Mouse (Mus musculus) thymus, postnatal 36 days (tissue): ENCODE results near the gene Klk1b4.
"Not testable (repeated sequence)": the region's sequence is repeated elsewhere in the genome, so short reads cannot be mapped to it uniquely, and the experiment has no call there.

Experiments used
- DNase-seq, 2 experiments: peaks; one replicate each; pipeline ENCODE4 v3.0.0; 2022; ENCODE audit warnings: mixed read lengths in 2 of 2

Klk1b4 gene

GRCm38 (mm10) chr7:44207135-44207534 lies at the start of gene Klk1b4:
Klk1b4 (plus strand) TSS chr7:44207435.
- DNase-seq = not testable (repeated sequence)

DNA sequence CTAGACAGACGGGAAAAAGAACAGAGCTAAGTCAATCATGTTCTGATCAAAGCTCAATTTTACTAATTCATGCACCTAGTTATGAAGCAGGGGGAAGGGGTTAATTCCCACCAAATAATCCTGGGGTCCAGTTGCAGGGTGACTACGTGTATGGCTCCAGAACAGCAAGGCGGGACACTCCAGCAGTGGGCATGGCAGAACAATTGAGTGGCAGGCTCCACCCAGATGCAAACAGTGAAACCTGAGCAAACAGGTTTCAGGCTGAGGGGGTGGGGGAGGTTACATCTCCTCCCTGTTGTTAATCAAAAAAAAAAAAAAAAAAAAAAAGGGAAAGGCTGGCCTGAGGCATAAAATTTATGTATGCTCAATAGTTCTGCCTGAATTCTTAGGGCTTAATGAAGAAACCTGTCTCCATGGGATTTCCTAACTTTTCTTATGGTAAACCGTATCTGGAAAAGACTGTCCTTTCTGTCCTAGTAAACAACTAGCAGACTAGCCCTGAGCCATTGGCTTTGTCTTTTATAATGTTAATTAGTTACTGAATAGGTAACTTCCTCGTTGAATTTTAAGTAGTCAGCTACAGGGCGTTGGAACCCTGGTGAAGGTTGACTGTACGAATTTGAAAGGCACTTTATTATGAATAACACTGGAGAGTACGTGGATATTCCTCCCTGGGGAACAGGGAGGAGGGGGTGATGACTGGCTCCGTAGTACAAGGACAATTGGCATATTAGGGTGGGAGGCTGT lies 27.8 kb upstream of the Klk1b4 start:
- no peak for DNase-seq

DNA sequence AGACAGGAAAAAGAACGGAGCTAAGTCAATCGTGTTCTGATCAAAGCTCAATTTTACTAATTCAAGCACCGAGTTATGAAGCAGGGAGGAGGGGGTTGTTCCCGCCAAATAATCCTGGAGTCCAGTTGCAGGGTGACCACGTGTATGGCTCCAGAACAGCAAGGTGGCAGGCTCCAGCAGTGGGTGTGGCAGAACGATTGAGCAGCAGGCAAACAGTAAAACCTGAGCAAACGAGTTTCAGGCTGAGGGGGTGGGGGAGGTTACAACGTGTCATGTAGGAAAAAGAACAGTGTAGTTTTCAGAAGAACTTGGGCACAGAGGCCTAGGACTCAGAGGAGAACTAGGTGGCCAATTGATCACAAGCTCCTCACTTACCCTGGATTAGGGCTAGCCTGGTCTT lies 20.7 kb upstream of the Klk1b4 start:
- not testable (repeated sequence) for DNase-seq

DNA sequence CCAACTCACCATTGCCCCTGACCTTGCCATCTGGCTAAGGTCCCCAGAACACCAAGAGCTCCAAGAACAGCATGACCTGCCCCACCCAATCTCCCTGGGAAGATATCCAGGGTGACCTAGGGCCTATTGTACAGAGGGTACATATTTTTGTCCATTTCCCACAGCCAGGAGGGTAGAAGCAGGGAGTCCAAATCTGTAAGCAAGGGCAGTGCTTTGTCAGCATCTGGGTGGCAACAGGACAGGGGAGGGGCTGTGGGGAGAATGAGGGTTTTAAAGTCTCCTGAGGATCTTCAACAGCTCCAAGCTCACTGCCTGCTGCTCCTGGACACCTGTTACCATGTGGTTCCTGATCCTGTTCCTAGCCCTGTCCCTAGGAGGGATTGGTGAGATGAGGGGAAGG lies 19.3 kb upstream of the Klk1b4 start, which contains the start of gene Klk1b24:
Gene Klk1b24 (plus strand): TSS at position 301 of the 400 bp plus-strand sequence.
- DNase-seq = not testable (repeated sequence)

DNA sequence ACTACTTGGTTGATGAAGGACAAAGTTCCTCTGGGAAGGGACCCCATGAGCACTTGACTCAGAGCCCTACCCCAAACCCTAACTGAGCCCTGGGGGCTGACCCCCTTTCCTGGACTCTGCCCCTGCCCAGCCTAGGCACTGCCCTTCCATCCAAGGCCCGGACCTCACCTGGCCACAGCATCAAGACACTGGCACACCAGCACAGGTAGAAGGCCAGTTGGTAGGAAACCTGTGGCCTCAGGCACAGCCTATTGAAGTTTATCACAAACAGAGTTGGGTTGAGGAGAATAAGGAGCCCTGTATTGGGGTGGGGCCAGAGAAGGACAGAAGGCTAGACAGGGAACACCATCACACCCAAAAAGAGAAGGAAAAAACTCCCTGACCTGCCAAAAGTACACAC lies 13.8 kb upstream of the Klk1b4 start:
- not testable (repeated sequence) for DNase-seq

DNA sequence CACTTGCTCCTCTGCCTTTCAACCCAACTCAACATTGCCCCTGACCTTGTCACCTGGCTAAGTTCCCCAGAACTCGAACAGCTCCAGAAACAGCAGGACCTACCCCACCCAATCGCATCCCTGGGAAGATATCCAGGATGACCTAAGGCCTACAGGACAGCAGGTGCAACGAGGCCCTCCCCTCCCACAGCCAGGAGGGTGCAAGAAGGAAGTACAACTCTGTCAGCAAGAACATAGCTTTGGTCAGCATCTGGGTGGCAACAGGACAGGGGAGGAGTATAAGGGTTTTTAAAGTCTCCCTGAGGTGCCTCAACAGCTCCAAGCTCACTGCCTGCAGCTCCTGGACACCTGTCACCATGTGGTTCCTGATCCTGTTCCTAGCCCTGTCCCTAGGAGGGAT lies 9.3 kb upstream of the Klk1b4 start, which contains the start of gene Klk1b3:
Gene Klk1b3 (plus strand): TSS at position 301 of the 400 bp plus-strand sequence.
- no peak for DNase-seq

DNA sequence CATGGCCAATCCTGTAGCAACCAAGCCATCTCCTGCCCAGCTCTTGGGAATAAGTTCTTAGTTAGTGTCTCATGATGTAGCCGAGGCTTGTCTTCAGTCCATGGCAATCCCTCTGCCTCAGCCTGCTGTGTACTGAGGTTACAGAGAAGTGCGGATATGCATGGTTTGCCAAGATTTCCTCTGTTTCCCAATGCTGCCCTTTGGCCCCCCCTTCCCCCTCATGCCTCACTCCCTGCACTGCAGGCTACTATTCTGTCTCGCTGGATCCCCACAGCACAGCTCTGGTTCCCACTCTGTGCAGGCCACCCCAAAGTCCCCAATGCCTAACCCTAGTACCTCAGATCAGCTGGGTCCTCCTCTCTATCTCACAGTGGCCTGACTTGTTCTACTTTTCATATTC lies 1.1 kb downstream of the Klk1b4 start:
- DNase-seq = no peak

GRCm38 (mm10) chr7:44215645-44216044 lies 8.4 kb downstream of the Klk1b4 start, which contains the start of gene Klk1b5:
Klk1b5 (plus strand) TSS chr7:44215945.
- no peak for DNase-seq

DNA sequence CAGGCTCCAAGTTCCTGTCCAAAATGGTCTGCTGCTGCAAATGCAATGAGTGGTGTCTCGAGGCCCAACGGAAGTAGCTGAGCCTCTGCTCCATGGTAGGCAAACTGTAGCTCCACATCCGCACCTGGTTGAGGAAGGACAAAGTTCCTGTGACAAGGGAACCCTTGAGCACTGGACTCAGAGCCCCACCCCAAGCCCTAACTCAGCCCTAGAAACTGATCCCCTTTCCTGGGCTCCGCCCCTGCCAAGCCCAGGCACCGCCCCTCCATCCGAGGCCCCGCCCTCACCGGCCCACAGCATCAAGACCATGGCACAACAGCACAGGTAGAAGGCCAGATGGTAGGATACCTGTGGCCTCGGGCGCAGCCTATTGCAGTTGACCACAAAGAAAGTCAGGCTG lies 14.4 kb downstream of the Klk1b4 start:
- DNase-seq = not testable (repeated sequence)

GRCm38 (mm10) chr7:44222335-44222734 lies 15.1 kb downstream of the Klk1b4 start:
- not testable (repeated sequence) for DNase-seq

GRCm38 (mm10) chr7:44225076-44225475 lies 17.8 kb downstream of the Klk1b4 start, which contains the start of gene Klk1:
Klk1 (plus strand) TSS chr7:44225360.
- DNase-seq = no peak

GRCm38 (mm10) chr7:44235909-44236308 lies 28.7 kb downstream of the Klk1b4 start, which contains the start of gene Gm36864:
Gm36864 (plus strand) TSS chr7:44236177.
- DNase-seq = no peak

DNA sequence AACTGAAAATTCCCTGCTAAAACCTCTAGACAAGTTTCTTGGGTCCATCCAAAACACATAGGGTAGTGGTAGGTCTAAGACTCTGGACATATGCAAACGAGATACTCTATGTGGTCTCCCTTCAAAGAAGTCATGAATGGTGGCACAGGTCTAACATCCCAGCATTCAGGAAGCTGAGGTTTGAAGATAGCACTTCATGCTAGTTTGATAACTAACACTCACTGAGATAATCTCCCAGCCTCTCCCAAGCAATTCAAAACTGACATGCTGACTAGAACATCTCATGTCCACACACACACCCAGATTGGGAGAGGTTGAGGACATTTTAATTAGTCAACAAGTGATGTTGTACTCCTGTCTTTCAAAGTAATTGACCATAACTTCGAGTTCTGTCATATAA lies 32.7 kb downstream of the Klk1b4 start:
- DNase-seq = no peak

DNA sequence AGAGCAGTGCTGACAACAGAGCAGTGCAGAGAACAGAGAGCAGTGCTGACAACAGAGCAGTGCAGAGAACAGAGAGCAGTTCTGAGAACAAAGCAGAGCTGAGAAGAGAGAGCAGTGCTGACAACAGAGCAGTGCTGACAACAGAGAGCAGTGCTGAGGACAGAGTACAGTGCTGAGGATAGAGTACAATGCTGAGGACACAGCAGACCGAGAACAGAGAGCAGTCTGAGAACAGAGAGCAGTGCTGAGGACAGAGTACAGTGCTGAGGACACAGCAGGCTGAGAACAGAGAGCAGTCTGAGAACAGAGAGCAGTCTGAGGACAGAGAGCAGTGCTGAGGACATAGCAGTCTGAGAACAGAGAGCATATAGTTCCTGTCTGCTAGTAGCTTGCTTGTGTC lies 33.5 kb downstream of the Klk1b4 start:
- DNase-seq = no peak

GRCm38 (mm10) chr7:44241163-44241562 lies 33.9 kb downstream of the Klk1b4 start:
- no peak for DNase-seq

DNA sequence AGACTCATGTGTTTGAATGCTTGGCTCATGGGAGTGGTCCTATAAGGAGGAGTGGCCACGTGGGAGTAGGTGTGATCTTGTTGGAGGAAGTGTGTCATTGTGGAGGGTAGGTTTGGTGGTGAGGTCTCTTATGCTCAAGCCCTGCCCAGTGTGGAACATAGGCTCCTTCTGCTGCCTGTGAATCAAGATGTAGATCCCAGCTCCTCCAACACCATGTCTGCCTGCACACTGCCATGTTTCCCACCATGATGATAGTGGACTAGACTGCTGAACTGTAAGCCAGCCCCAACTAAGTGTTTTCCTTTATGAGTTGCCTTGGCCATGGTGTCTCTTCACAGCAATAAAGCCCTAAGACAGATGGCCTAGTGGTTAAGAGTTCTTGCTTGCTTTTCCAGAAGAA lies 36.8 kb downstream of the Klk1b4 start:
- DNase-seq = no peak

DNA sequence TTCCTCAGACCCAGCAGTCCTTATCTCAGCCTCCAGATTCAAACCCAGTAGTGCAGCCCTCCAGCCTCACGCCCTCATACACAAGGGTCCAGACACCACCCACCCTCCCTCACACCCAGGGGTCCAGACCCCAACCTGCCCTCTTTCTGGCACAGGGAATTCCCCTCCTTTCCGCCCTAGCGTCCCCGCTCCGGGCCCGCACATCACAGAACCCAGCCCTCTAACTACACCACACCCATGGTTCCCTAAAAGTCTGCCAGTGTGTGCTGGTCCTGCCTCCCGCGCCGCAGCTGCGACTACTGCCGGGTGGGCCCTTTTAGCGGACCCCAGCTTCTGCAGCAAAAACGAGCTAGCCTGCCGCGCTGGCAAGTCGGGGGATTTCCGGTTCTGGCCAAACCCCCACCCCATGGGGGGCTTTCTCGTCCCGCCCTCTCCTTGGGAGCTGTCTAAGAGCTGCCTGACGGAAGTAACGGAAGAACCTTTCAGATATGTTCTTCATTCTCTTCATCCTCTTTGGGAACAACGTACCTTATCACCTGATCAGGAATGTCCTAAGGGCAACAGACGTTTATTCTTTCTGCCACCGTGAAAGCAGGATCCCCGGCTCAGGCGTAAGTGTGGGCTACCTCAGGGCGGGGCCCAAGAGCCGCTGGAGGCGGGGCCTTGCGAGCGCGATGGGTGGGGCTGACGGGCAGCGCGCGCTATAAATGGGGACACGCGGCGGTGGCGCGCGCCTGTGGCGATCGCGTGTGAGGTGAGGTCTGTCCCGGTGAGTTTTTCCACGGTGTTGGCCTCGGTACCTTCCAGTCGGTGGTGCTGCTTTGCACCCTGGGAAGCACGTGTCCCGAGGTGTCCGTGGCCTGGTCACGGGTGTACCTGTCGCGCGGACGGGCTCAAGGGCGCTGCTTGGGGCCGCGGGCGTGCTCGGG lies 39.1 kb downstream of the Klk1b4 start, which contains the start of the genes 1700028J19Rik and 2410002F23Rik:
Gene 1700028J19Rik (minus strand): TSS at position 641 of the 929 bp plus-strand sequence.
Gene 2410002F23Rik (plus strand): TSS at position 668 of the 929 bp plus-strand sequence.
- DNase-seq = peak; percentile 91 to 92

- peak in 1 of 2 experiments; percentile 60 for DNase-seq
These were observed 39.8 kb downstream of the Klk1b4 start for GRCm38 (mm10) chr7:44246984-44247470.

DNA sequence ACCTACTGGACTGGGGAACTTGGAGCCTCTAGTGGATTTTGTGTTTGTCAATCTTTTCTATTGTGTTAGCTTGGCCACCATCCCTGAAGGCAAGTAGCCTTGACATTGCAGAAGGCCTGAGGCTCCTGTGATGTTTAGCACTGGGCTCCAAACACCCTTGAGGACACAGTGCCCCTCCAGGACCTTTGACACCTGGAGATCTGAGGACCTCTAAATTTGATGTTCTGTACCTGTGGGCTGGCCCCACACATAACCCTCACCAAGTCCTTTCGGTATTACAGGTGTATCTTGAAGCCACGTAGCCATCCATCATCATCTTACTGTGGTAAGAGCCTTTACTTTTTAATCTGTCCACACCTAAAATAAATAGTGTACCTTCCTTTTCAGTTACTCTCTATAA lies 40.7 kb downstream of the Klk1b4 start:
- DNase-seq = no peak

DNA sequence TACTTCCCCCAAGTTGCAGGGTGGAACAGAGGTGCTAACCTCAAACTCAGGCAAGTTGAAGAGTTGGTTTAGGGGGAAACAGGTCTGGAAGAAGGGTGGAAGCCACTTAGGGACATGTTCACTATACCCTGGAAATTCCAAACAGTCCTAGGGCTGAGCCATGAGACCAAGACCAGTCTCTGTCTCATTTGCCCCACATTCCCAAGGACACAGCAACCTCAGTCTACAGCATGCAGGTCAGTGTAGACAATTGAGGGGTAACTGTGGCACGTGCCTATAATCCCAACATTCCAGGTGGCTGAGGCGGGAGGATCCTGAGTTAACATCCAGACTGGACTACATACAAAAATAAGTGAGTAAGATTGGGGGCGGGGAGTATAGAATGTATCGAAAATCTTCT lies 42.0 kb downstream of the Klk1b4 start:
- DNase-seq = no peak

GRCm38 (mm10) chr7:44250732-44251275 lies 43.6 kb downstream of the Klk1b4 start:
- not testable (repeated sequence) for DNase-seq

DNA sequence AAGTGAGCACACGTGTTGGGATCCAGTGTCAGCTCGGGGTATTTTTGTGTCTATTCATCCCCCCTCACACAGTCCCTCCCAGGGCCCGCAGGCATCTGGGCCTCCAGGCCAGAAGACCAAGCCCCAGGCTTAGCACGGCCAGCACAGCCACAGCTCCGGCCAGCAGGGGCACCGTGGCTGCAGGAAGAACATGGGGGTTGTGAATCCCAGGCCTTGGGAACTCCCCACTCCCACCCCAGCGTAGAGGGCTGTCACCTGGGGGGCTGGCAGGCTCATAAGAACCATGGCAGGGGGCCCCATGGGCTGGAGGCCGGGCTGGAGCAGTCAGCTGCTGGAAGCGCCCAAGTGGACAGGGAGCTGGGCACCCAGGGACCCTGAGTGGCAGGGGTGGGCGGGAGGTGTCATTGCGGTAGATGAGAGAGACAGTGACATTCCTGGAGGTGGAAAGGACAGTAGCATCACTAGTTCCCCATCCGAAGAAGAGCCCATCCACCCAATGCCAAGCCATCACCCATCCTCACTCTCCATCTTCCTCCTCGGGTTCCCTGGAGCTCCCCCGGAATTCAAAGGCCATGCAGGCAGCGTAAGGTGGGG lies 45.9 kb downstream of the Klk1b4 start:
- no peak for DNase-seq
